Mouse (Mus musculus): Measurements from ENCODE around the gene Faim2.

- TF ChIP-seq CTCF (IDR thresholded peaks at IDR 0.05) (no peak), POLR2A (IDR thresholded peaks at IDR 0.05; ENCODE audit: insufficient read depth, low read depth, low read length) (no peak), EP300 (IDR thresholded peaks at IDR 0.05; ENCODE audit: insufficient read depth, low read depth, low read length) (no peak)
Observed at GRCm38 (mm10) chr15:99484745-99485144, 43.2 kb downstream of the Faim2 start.
